Mouse (Mus musculus) heart, postnatal 0 days (tissue): ENCODE data around the gene Uap1.

Experiments used
- CTCF ChIP-seq: IDR thresholded peaks from 2 replicates; pipeline ENCODE4 v1.5.1; 2016; ENCODE audit warnings: antibody characterized with exemption, control low read depth, low read depth
- EP300 ChIP-seq: IDR thresholded peaks from 2 replicates; pipeline ENCODE4 v1.6.1; 2016; ENCODE audit warnings: antibody characterized with exemption, low read depth

- no peak for TF ChIP-seq CTCF
- no peak for TF ChIP-seq EP300
Observed at GRCm38 (mm10) chr1:170206395-170206794, 31.6 kb upstream of the Uap1 start.
